Mouse (Mus musculus) midbrain, embryonic 14.5 days (tissue): ENCODE measurements around the gene Slc10a4. TPM values are rescaled to one million over a fixed set of nuclear protein-coding genes. Genes with fewer than 3 reads are reported as not detected.

ENCODE experiments used
- ATAC-seq: fragments of 200-750 bp; cut with Nextera tagmentation; 2 replicates; pipeline ENCODE4 v1.8.0; 2017; ENCODE audit warnings: moderate number of reproducible peaks, moderate library complexity; ENCODE audit not compliant: low FRiP score, low TSS enrichment
- DNase-seq: peaks from one replicate; pipeline ENCODE4 v3.0.0-alpha.2; 2015
- H3K27ac ChIP-seq: fragments of 300-500 bp; sonication (generic); replicated peaks from 2 replicates; pipeline ENCODE4 v1.5.1; 2014; ENCODE audit warnings: mild to moderate bottlenecking, low read depth, low read length, moderate library complexity
- H3K27me3 ChIP-seq: fragments of 300-500 bp; sonication (generic); 2 replicates; pipeline ENCODE4 v1.6.1; 2014; ENCODE audit warnings: low read length, control low read depth, mixed read lengths; ENCODE audit not compliant: control insufficient read depth, insufficient read depth
- H3K36me3 ChIP-seq: fragments of 300-500 bp; sonication (generic); 2 replicates; pipeline ENCODE4 v1.6.1; 2014; ENCODE audit warnings: low read length, control low read depth; ENCODE audit not compliant: control insufficient read depth, insufficient read depth
- H3K4me1 ChIP-seq: fragments of 300-500 bp; sonication (generic); 2 replicates; pipeline ENCODE4 v1.6.1; 2014; ENCODE audit warnings: mild to moderate bottlenecking, antibody characterized with exemption, low read length, control low read depth; ENCODE audit not compliant: control insufficient read depth, insufficient read depth
- H3K4me2 ChIP-seq: fragments of 300-500 bp; sonication (generic); 2 replicates; pipeline ENCODE4 v1.6.1; 2014; ENCODE audit warnings: mild to moderate bottlenecking, low read length, moderate library complexity
- H3K4me3 ChIP-seq: fragments of 300-500 bp; sonication (generic); replicated peaks from 2 replicates; pipeline ENCODE4 v1.5.1; 2014; ENCODE audit warnings: low read depth, low read length
- H3K9ac ChIP-seq: fragments of 300-500 bp; sonication (generic); replicated peaks from 2 replicates; pipeline ENCODE4 v1.6.1; 2014; ENCODE audit warnings: mild to moderate bottlenecking, low read length, moderate library complexity
- H3K9me3 ChIP-seq: fragments of 300-500 bp; sonication (generic); 2 replicates; pipeline ENCODE4 v1.6.1; 2016; ENCODE audit warnings: low read length, control low read depth, mixed read lengths; ENCODE audit not compliant: control insufficient read depth
- WGBS: fragments of 180-500 bp; shearing (Covaris S2); extraction: QIAGEN DNeasy Blood & Tissue Kit; methylation state at CpG from one replicate; pipeline ENCODE4 v1.1.7; 2014; 5-methylcytosine and 5-hydroxymethylcytosine counted together
- polyA plus RNA-seq: library from polyadenylated mRNA; unstranded; fragments of >200 nt; fragmentation: Nextera tagmentation; extraction: Ambion mirVana; gene quantifications from 2 replicates; pipeline ENCODE4 v1.2.1, GENCODE M21; 2014

Slc10a4 gene
- polyA plus RNA-seq, 1 experiment from 2014 or later, result 23.2 TPM

DNA sequence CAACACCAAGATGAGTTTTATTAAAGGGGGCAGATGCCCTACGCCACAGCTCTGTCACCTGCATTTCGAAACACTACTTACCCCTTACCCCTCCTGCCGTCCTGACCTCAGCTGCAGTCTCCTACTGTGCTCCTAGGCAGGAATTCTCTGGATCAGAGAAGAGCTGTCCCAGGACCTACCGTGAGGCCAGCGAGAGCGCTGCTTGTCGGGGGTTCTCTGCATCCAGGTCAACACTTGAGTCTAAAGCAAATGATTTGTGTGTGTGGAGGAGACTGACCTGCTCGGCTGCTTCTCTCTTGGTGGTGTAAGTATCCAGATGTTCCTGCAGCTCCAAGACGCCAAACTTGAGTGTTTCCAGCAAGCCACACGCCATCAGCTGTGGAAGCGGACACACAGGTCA, 25.8 kb downstream of the Slc10a4 start:
- 91% methylated on average over 11 of the region's 11 CpGs for WGBS
- Histone ChIP-seq H3K4me3 (no peak overlapping the region), H3K36me3 (peaks cover 80% of the 10 kb centered on the region), H3K9me3 (no peaks in the 10 kb centered on the region), H3K4me1 (no peaks in the 10 kb centered on the region), H3K9ac (no peak overlapping the region), H3K4me2 (no peak overlapping the region), H3K27ac (no peak overlapping the region), H3K27me3 (no peaks in the 10 kb centered on the region)
- DNase-seq (no peak), ATAC-seq (no peak)

DNA sequence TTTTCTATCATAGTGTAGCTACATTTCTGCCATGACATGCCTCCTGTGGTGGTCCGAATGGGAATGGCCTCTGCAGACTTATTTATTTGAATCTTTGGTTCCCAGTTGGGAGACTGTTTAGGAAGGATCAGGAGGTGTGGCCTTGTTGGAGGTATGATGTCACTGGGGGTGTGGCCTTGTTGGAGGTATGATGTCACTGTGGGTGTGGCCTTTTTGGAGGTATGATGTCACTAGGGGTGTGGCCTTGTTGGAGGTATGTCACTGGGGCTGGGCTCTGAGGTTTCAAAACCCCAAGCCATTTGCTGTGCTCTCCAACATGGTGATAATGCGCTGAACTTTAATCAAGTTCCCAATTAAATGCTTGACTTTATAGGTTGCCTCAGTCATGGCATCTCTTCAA, 37.4 kb downstream of the Slc10a4 start:
- Histone ChIP-seq H3K4me1 (no peaks in the 10 kb centered on the region), H3K27ac (no peak overlapping the region), H3K36me3 (peaks cover 55% of the 10 kb centered on the region), H3K9ac (no peak overlapping the region), H3K9me3 (no peaks in the 10 kb centered on the region), H3K27me3 (no peaks in the 10 kb centered on the region), H3K4me2 (no peak overlapping the region), H3K4me3 (no peak overlapping the region)
- 99% methylated on average over 2 of the region's 2 CpGs for WGBS
- ATAC-seq (no peak), DNase-seq (no peak)

DNA sequence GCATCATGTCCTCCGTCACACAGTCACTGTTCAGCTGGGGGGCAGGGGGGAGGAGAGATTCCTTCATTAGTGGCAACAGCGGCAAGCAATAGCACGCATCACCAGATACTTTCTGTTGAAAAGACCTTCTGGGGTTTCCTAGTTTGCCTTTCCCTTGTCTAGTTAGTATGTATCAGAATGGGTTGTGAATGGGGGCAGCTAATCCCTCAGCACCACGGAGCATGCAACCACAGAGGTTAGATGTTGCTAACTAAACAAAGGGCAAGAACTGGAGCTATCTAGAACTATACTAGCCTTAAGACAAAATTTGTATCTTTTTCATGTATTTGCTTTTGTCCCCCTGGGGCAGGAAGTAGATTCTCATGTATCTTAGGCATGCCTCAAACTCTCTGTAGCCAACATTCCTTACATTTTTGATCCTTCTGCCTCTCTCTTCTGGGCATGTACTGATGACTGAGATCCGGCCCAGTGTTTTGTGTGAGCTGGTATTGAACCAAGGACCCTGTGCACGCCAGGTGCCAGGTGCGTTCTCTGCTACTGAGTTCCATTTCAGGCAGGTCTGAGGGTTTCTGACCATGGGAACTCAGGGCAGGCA, 41.1 kb downstream of the Slc10a4 start:
- Histone ChIP-seq H3K36me3 (peaks cover 81% of the 10 kb centered on the region), H3K27ac (no peak overlapping the region), H3K4me1 (no peaks in the 10 kb centered on the region), H3K9me3 (no peaks in the 10 kb centered on the region), H3K4me2 (no peak overlapping the region), H3K4me3 (no peak overlapping the region), H3K9ac (no peak overlapping the region), H3K27me3 (no peaks in the 10 kb centered on the region)
- 87% methylated on average over 7 of the region's 7 CpGs for WGBS
- ATAC-seq (no peak), DNase-seq (no peak)

DNA sequence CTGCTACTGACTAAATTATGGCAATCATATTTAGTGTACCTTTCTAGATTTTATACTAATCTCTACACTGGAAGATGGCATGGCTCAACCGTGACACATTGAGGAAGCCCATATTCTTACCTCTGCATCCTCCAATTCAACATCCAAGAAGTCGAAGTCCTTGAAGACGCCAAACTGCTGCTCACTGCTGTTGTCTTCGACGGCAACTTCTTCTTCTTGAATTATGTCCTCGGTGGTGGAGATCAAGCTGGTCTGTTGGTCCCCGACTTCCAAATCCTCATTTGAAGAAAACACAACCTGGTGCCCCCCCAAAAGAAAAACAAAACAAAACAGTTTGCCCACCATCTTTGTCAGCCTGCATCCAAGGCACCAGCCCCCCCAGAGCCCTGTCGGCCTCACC, 47.2 kb downstream of the Slc10a4 start:
- Histone ChIP-seq H3K36me3 (peaks cover 84% of the 10 kb centered on the region), H3K27ac (no peak overlapping the region), H3K4me3 (no peak overlapping the region), H3K27me3 (no peaks in the 10 kb centered on the region), H3K4me2 (no peak overlapping the region), H3K4me1 (no peaks in the 10 kb centered on the region), H3K9ac (no peak overlapping the region), H3K9me3 (no peaks in the 10 kb centered on the region)
- no peak for DNase-seq
- ATAC-seq, result no peak
- WGBS, result 97% methylated on average over 8 of the region's 8 CpGs

DNA sequence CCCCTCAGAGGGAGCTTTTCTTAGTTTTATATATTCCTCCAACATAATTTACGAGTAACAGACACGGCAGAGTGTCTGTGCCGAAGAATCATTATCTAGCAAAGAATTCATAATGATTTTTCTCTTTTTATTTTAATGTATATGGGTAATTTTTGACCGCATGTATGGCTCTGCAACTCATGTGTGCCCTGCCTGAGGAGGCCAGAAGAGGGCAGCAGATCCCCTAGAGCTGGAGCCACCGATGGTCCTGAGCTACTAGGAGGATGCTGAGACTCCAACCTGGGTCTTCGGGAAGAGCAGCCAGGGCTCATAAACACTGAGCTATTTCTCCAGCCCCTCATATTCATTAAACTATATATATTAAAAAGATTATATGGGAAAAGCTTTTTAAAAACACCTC, 49.8 kb downstream of the Slc10a4 start:
- no peak overlapping the region for H3K27ac ChIP-seq
- peaks cover 68% of the 10 kb centered on the region for H3K36me3 ChIP-seq
- H3K27me3 ChIP-seq, result no peaks in the 10 kb centered on the region
- H3K4me1 ChIP-seq, result no peaks in the 10 kb centered on the region
- WGBS, result 91% methylated on average over 6 of the region's 6 CpGs
- no peak overlapping the region for H3K4me3 ChIP-seq
- no peak overlapping the region for H3K4me2 ChIP-seq
- no peak for DNase-seq
- H3K9me3 ChIP-seq, result no peaks in the 10 kb centered on the region
- no peak overlapping the region for H3K9ac ChIP-seq
- ATAC-seq, result no peak

DNA sequence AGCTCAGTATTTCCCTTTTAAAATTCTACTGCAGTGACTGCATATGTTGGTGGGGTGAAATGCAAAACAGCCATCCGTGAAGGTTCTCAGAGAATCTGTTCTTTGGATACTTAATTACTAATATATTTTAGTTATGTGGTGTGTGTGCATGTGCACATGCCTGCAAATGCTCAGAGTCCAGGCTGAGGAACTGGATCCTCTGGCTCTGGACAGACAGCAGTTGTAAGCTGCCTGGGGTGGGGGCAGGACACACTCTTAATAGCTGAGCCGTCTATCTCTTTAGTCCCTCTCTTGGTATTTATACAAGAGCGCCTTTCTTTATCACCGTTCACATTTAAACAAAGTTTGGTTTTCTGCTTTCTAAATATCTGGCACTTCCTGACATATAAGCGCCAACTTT, 50.3 kb downstream of the Slc10a4 start:
- H3K4me1 ChIP-seq, result 0 out of 2 replicates have a peak, but pooled peaks cover 3% of the 10 kb centered on the region
- H3K36me3 ChIP-seq, result peaks cover 63% of the 10 kb centered on the region
- H3K27me3 ChIP-seq, result no peaks in the 10 kb centered on the region
- H3K9me3 ChIP-seq, result no peaks in the 10 kb centered on the region
- H3K9ac ChIP-seq, result no peak overlapping the region
- ATAC-seq, result no peak
- WGBS, result 96% methylated on average over 5 of the region's 5 CpGs
- H3K27ac ChIP-seq, result no peak overlapping the region
- no peak for DNase-seq
- H3K4me2 ChIP-seq, result no peak overlapping the region
- no peak overlapping the region for H3K4me3 ChIP-seq

DNA sequence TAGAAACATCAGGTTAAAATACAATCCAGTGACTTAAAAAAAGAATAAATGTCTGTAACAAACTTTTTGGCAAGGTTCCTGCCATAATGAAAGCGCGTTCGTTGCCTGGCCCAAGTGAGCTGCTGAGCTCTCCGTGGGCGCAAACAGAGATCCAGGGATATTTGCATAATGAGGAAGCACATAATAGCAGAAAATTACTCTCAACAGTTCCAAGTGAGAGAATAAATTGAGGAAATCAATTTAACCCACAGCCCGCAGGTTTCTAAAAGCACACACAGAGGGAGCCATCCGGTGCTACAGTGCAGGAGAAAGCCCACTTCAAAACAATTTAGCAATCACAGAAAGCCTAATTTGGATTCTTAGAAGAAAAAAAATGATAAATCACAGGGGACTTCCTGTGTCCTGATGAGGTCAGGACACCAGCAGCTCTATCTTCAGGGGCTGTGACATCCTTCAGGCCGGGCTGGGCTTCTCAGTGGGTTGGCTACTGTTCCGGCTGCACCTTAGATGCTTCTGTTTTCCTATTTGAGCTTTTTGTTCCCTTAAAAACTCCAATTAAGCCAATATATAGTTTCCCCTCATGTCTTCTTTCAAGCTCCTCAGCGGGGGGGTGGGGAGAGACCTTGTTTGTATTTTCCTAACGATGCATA, 54.9 kb downstream of the Slc10a4 start:
- H3K4me2 ChIP-seq, result no peak overlapping the region
- no peaks in the 10 kb centered on the region for H3K9me3 ChIP-seq
- H3K4me1 ChIP-seq, result 0 out of 2 replicates have a peak, but pooled peaks cover 3% of the 10 kb centered on the region
- WGBS, result 67% methylated on average over 11 of the region's 11 CpGs
- H3K4me3 ChIP-seq, result no peak overlapping the region
- peaks cover 48% of the 10 kb centered on the region for H3K36me3 ChIP-seq
- H3K27ac ChIP-seq, result 0 out of 2 replicates have a peak overlapping the region, but pooled peaks have one; percentile 13
- no peak overlapping the region for H3K9ac ChIP-seq
- ATAC-seq, result no peak
- H3K27me3 ChIP-seq, result no peaks in the 10 kb centered on the region
- DNase-seq, result peak; percentile 29
